Mouse (Mus musculus) brain, embryonic 14.5 days (tissue): ENCODE data around the gene Ccdc187. TPM values are rescaled to one million over a fixed set of nuclear protein-coding genes. Genes with fewer than 3 reads are reported as not detected.

Source experiments
- DNase-seq: peaks from one replicate; pipeline ENCODE4 v3.0.0-alpha.2; 2011; ENCODE audit warnings: low read depth
- CTCF ChIP-seq: fragments of 200-500 bp; IDR thresholded peaks from 2 replicates; pipeline ENCODE4 v1.5.1; 2012; ENCODE audit warnings: inconsistent platforms, mild to moderate bottlenecking, moderate library complexity, borderline replicate concordance; ENCODE audit not compliant: insufficient read depth, insufficient read length; ENCODE audit errors: extremely low read depth
- POLR2A ChIP-seq: fragments of 200-500 bp; IDR thresholded peaks from 2 replicates; pipeline ENCODE4 v1.6.1; 2012; ENCODE audit warnings: mild to moderate bottlenecking, inconsistent platforms, borderline replicate concordance; ENCODE audit not compliant: poor library complexity, insufficient read depth, insufficient read length, severe bottlenecking; ENCODE audit errors: extremely low read depth
- polyA plus RNA-seq: library from polyadenylated mRNA; depleted of rRNA; stranded (reverse); fragments of >200 nt; gene quantifications from 2 replicates; pipeline ENCODE4 v1.2.3, GENCODE M21; 2012; rRNA removed

The Ccdc187 gene
- polyA plus RNA-seq, 1 experiment, result 1.9 TPM

GRCm38 (mm10) chr2:26201926-26202848 is 92.2 kb downstream of the Ccdc187 start:
- peak; percentile 47 for DNase-seq
- TF ChIP-seq POLR2A (no peak), CTCF (no peak)

DNA sequence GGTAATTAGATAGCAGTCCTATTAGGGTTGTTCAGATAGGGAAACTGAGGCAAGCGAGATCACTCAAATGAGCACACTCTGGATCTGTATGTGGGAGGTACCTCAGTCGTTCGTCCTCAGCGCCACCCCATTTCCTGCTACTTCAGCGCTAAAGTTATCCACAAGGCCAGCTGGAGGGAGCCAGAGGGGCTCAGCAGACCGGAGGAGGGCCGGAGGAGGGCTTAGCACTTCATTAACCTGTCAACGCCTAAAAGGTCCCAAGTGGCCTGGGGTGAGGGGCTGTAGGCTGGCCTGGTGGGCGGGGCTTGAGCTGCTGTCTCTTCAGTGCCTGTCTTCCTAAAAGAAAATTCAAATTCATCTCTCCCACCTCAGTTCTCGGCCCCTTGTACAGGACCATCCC is 95.9 kb downstream of the Ccdc187 start:
- TF ChIP-seq CTCF (no peak), POLR2A (no peak)

DNA sequence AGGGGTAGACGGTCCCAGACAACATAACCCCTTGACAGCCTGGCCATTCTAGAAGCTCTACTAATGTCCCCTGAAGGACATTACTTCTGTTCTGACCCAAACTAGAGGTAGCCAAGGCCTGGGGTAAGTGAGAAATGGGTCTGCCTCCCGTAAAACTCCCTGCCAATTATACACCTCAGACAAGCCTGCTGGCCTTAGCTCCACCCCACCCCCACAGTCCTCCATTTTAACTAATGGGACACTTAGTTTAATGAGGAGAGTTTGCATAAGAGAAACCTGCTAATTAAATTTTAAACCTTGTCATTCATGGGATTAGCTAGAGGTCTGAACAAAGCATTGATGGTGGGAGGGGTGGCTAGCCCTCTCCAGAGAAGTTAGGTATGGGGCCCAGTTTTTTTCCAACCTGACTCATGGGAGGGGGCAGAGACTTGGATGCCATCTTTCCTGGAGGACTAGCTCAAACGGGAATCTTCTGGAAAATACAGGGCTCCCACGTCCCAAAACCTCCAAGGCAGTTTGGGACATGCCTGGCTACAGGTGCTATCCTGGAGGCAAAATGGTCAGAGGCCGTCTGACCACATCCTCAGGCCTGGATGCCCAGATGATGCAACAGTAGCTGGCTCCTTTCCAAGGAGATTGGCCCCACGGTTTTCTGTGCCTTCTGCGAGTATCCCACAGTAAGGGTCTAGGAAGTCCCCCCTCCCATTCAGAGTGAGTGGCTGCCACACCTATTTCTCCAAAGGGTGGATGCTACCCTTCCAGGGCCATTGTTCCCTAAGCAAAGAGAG is 99.6 kb downstream of the Ccdc187 start:
- TF ChIP-seq POLR2A (no peak), CTCF (no peak)
- peak; percentile 82 for DNase-seq

More for the DNA sequence above, 95.9 kb downstream of the Ccdc187 start:
- DNase-seq, result no peak

Other genes with a start within 250 kb of the Ccdc187 start
- 12.0 and 14.8 TPM in 2 replicates for gene Nacc2, start 171.3 kb downstream of the Ccdc187 start, polyA plus RNA-seq
- 1.6 and 3.3 TPM in 2 replicates for gene Lhx3, start 86.3 kb downstream of the Ccdc187 start, polyA plus RNA-seq
- gene Qsox2, start 57.0 kb downstream of the Ccdc187 start, polyA plus RNA-seq, result 19.1 and 20.1 TPM in 2 replicates
- gene Gpsm1, start 21.0 kb upstream of the Ccdc187 start, polyA plus RNA-seq, result 163 and 195 TPM in 2 replicates
- gene Dnlz, start 57.6 kb upstream of the Ccdc187 start, polyA plus RNA-seq, result 31.0 and 32.8 TPM in 2 replicates
- 1.8 and 2.2 TPM in 2 replicates for gene Card9, start 66.4 kb upstream of the Ccdc187 start, polyA plus RNA-seq
- 52.9 and 53.8 TPM in 2 replicates for gene Snapc4, start 86.1 kb upstream of the Ccdc187 start, polyA plus RNA-seq
- 222 and 255 TPM in 2 replicates for gene Entr1, start 94.8 kb upstream of the Ccdc187 start, polyA plus RNA-seq
- 116 and 133 TPM in 2 replicates for gene Pmpca, start 94.8 kb upstream of the Ccdc187 start, polyA plus RNA-seq
- 39.4 and 44.8 TPM in 2 replicates for gene Inpp5e, start 114.6 kb upstream of the Ccdc187 start, polyA plus RNA-seq
- gene Sec16a, start 150.7 kb upstream of the Ccdc187 start, polyA plus RNA-seq, result 50.0 and 60.0 TPM in 2 replicates
- 30.5 and 42.4 TPM in 2 replicates for gene Notch1, start 222.1 kb upstream of the Ccdc187 start, polyA plus RNA-seq